Mouse (Mus musculus): Measurements from ENCODE around the gene Il3ra. TPM values are rescaled to one million over a fixed set of nuclear protein-coding genes. Genes with fewer than 3 reads are reported as not detected.

Il3ra gene
- polyA plus RNA-seq, 1 experiment from 2014 or later, result 1.4 TPM

- Histone ChIP-seq H3K9ac (no peak overlapping the region), H3K4me2 (no peak overlapping the region), H3K9me3 (peaks cover 74% of the 10 kb centered on the region), H3K4me1 (0 out of 2 replicates have a peak, but pooled peaks cover 5% of the 10 kb centered on the region), H3K36me3 (replicated peaks) (no peaks in the 10 kb centered on the region), H3K4me3 (replicated peaks) (no peak overlapping the region), H3K27ac (no peak overlapping the region), H3K27me3 (no peaks in the 10 kb centered on the region)
- no peak for ATAC-seq (ENCODE audit: low FRiP score)
- 96% methylated on average over 29 of the region's 29 CpGs for WGBS
Observed at GRCm38 (mm10) chr14:14350263-14351147, 4.4 kb downstream of the Il3ra start.

GRCm38 (mm10) chr14:14351148-14351455 lies 5.0 kb downstream of the Il3ra start:
- 98% methylated on average over 7 of the region's 7 CpGs for WGBS
- no peak for ATAC-seq (ENCODE audit: low FRiP score)
- Histone ChIP-seq H3K36me3 (replicated peaks) (no peaks in the 10 kb centered on the region), H3K4me1 (0 out of 2 replicates have a peak, but pooled peaks cover 5% of the 10 kb centered on the region), H3K9ac (no peak overlapping the region), H3K27me3 (no peaks in the 10 kb centered on the region), H3K9me3 (peaks cover 74% of the 10 kb centered on the region), H3K4me3 (replicated peaks) (no peak overlapping the region), H3K4me2 (no peak overlapping the region), H3K27ac (no peak overlapping the region)

GRCm38 (mm10) chr14:14351721-14352590 lies 5.9 kb downstream of the Il3ra start:
- ATAC-seq (ENCODE audit: low FRiP score), result peak; percentile 17; the same call in 1 of the 2 replicates
- no peaks in the 10 kb centered on the region for H3K27me3 ChIP-seq
- peaks cover 72% of the 10 kb centered on the region for H3K9me3 ChIP-seq
- H3K27ac ChIP-seq, result no peak overlapping the region
- no peak overlapping the region for H3K4me2 ChIP-seq
- H3K4me1 ChIP-seq, result no peaks in the 10 kb centered on the region
- no peaks in the 10 kb centered on the region for H3K36me3 ChIP-seq (replicated peaks)
- 89% methylated on average over 9 of the region's 9 CpGs for WGBS
- H3K4me3 ChIP-seq (replicated peaks), result no peak overlapping the region
- no peak overlapping the region for H3K9ac ChIP-seq

- WGBS, result 76% methylated on average over 6 of the region's 6 CpGs
- H3K27me3 ChIP-seq, result no peaks in the 10 kb centered on the region
- peaks cover 65% of the 10 kb centered on the region for H3K9me3 ChIP-seq
- H3K36me3 ChIP-seq (replicated peaks), result no peaks in the 10 kb centered on the region
- H3K9ac ChIP-seq, result no peak overlapping the region
- no peaks in the 10 kb centered on the region for H3K4me1 ChIP-seq
- no peak overlapping the region for H3K4me3 ChIP-seq (replicated peaks)
- ATAC-seq (ENCODE audit: low FRiP score), result peak; percentile 7; the same call in 1 of the 2 replicates
- no peak overlapping the region for H3K27ac ChIP-seq
- no peak overlapping the region for H3K4me2 ChIP-seq
Observed at GRCm38 (mm10) chr14:14352606-14353005, 6.5 kb downstream of the Il3ra start.

- Histone ChIP-seq H3K9ac (no peak overlapping the region), H3K36me3 (replicated peaks) (no peaks in the 10 kb centered on the region), H3K4me1 (no peaks in the 10 kb centered on the region), H3K9me3 (peaks cover 59% of the 10 kb centered on the region), H3K4me2 (no peak overlapping the region), H3K4me3 (replicated peaks) (no peak overlapping the region), H3K27me3 (no peaks in the 10 kb centered on the region), H3K27ac (no peak overlapping the region)
- no peak for ATAC-seq (ENCODE audit: low FRiP score)
- WGBS, result 86% methylated on average over 7 of the region's 7 CpGs
Observed at GRCm38 (mm10) chr14:14353081-14353732, 7.1 kb downstream of the Il3ra start.

- Histone ChIP-seq H3K27ac (no peak overlapping the region), H3K36me3 (replicated peaks) (no peaks in the 10 kb centered on the region), H3K27me3 (no peaks in the 10 kb centered on the region), H3K9me3 (peaks cover 52% of the 10 kb centered on the region), H3K4me2 (no peak overlapping the region), H3K4me3 (replicated peaks) (no peak overlapping the region), H3K4me1 (no peaks in the 10 kb centered on the region), H3K9ac (no peak overlapping the region)
- ATAC-seq (ENCODE audit: low FRiP score), result peak; percentile 21; the same call in 1 of the 2 replicates
- WGBS, result 88% methylated on average over 8 of the region's 8 CpGs
Observed at GRCm38 (mm10) chr14:14353740-14354510, 7.8 kb downstream of the Il3ra start.

- Histone ChIP-seq H3K9ac (no peak overlapping the region), H3K27me3 (no peaks in the 10 kb centered on the region), H3K4me2 (no peak overlapping the region), H3K4me3 (replicated peaks) (no peak overlapping the region), H3K27ac (no peak overlapping the region), H3K9me3 (peaks cover 44% of the 10 kb centered on the region), H3K4me1 (no peaks in the 10 kb centered on the region), H3K36me3 (replicated peaks) (no peaks in the 10 kb centered on the region)
- 84% methylated on average over 13 of the region's 13 CpGs for WGBS
- ATAC-seq (ENCODE audit: low FRiP score), result peak; percentile 25
Observed at GRCm38 (mm10) chr14:14354511-14355359, 8.7 kb downstream of the Il3ra start.

GRCm38 (mm10) chr14:14355360-14355646 lies 9.2 kb downstream of the Il3ra start:
- H3K9me3 ChIP-seq, result peaks cover 38% of the 10 kb centered on the region
- H3K9ac ChIP-seq, result no peak overlapping the region
- no peak overlapping the region for H3K4me2 ChIP-seq
- H3K36me3 ChIP-seq (replicated peaks), result no peaks in the 10 kb centered on the region
- no peak overlapping the region for H3K27ac ChIP-seq
- H3K4me3 ChIP-seq (replicated peaks), result no peak overlapping the region
- 93% methylated on average over 8 of the region's 8 CpGs for WGBS
- no peak for ATAC-seq (ENCODE audit: low FRiP score)
- H3K4me1 ChIP-seq, result no peaks in the 10 kb centered on the region
- H3K27me3 ChIP-seq, result no peaks in the 10 kb centered on the region

- H3K4me2 ChIP-seq, result no peak overlapping the region
- no peaks in the 10 kb centered on the region for H3K4me1 ChIP-seq
- WGBS, result 93% methylated on average over 1 of the region's 1 CpGs
- H3K27me3 ChIP-seq, result no peaks in the 10 kb centered on the region
- no peak for ATAC-seq (ENCODE audit: low FRiP score)
- no peak overlapping the region for H3K27ac ChIP-seq
- H3K4me3 ChIP-seq (replicated peaks), result no peak overlapping the region
- H3K9ac ChIP-seq, result no peak overlapping the region
- H3K36me3 ChIP-seq (replicated peaks), result no peaks in the 10 kb centered on the region
- 0 out of 2 replicates have a peak, but pooled peaks cover 3% of the 10 kb centered on the region for H3K9me3 ChIP-seq
Observed at GRCm38 (mm10) chr14:14395535-14395934, 49.5 kb downstream of the Il3ra start.

- H3K36me3 ChIP-seq (replicated peaks), result no peaks in the 10 kb centered on the region
- no peaks in the 10 kb centered on the region for H3K4me1 ChIP-seq
- H3K27ac ChIP-seq, result no peak within 1 kb of the TSS
- 90% methylated on average over 2 of the region's 2 CpGs for WGBS
- no peaks in the 10 kb centered on the region for H3K27me3 ChIP-seq
- H3K4me3 ChIP-seq (replicated peaks), result no peak within 1 kb of the TSS
- H3K9me3 ChIP-seq, result 0 out of 2 replicates have a peak, but pooled peaks cover 3% of the 10 kb centered on the region
- H3K4me2 ChIP-seq, result no peak within 1 kb of the TSS
- ATAC-seq (ENCODE audit: low FRiP score), result no peak
- no peak within 1 kb of the TSS for H3K9ac ChIP-seq
Observed at GRCm38 (mm10) chr14:14400998-14401397, 54.9 kb downstream of the Il3ra start, which contains the start of gene Olfr721-ps1. Olfr721-ps1 (plus strand) TSS chr14:14401298.

All from forebrain, embryonic 12.5 days (tissue).